Mouse (Mus musculus): ENCODE results near the gene Ankrd44.

DNA sequence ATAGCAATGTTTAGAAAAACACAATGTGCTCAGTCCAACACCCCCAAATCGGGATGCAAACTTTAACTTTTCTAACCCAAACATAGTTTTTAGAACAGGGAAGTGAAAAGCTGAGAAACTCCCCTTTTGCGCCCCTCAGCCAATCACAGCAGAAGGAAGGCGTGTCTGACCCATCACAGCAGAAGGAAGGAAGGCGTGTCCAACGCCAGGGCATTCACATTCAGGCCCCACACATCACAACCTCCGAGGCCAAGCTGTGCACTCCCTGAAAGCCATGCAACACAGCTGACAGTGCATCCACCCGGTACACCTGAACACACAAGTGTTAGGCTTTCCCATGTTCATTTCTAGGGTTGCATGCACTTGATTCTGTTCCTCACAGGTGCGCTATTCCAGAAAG lies 150.1 kb downstream of the Ankrd44 start:
- TF ChIP-seq CTCF (conservative IDR thresholded peaks at IDR 0.05 in 1 of 2, IDR thresholded peaks at IDR 0.05 in 1 of 2; ENCODE audit: low read depth in 2 of 2, low read length in 2 of 2) (no peak), ZKSCAN1 (IDR thresholded peaks at IDR 0.05; ENCODE audit: borderline replicate concordance, low read depth, low read length) (no peak), RCOR1 (conservative IDR thresholded peaks at IDR 0.05; ENCODE audit: low read depth, low read length) (no peak), TBP (conservative IDR thresholded peaks at IDR 0.05; ENCODE audit: low read depth, low read length) (no peak), MXI1 (IDR thresholded peaks at IDR 0.05; ENCODE audit: low read depth, low read length) (no peak), SIN3A (IDR thresholded peaks at IDR 0.05; ENCODE audit: low read length) (no peak), GABPA (IDR thresholded peaks at IDR 0.05; ENCODE audit: insufficient replicate concordance, low read depth, low read length) (no peak), ZMIZ1 (IDR thresholded peaks at IDR 0.05; ENCODE audit: low read depth, low read length) (no peak)

Measured in CH12.LX (cell line).